Mouse (Mus musculus) mature B cell (primary cell): ENCODE results near the gene Rtn3.
"Not testable (repeated sequence)": the region's sequence is repeated elsewhere in the genome, so short reads cannot be mapped to it uniquely, and the experiment has no call there.

Experiments
- in situ Hi-C: fragments of 300-500 bp; cut with MboI; formaldehyde crosslinking; loops from 2 replicates; pipeline ENCODE4 v1.14.3; 2019

Rtn3 gene

DNA sequence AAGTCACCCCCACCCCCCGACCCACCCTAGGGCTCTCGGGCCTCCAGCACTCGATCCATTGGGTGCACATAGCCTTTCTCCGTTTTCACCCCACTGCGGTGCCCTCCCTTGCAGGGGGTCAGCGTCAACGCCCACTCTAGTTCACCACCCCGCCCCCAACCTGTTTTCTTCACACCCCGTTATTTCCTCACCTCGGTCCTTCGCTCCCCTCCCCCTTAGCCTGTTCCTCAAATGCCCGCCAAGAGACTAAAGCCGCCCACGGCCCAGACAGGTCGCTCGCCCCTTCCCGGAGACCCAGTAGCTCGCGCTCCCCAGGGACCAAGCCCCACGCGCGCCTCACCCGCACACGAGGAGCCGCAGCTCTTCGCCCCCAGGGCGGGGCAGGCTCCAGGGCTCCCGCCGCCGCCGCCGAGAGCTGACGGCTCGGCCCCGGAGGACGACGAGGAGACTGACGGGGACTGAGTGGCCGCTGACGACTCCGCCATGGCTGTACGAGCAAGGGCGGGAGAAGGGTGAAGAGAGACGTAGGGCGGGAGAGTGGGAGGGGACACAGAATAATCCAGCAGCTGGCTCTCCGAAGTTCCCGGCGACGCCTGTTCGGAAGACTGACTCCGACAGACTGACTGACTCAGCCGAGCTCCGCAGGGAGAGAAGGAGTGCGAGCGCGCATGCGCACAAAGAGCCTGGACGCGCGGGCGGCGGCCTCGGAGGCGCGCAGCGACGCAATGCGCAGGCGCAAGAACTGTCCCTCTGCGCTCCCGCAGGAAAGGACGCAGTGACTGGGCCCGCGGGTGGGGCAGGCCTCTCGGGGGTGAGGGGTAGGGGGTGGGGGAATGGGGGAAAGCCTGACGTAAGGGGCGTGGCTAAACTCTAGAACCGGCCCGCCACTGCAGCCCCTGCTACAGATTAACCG lies at the start of gene Rtn3:
Gene Rtn3 (minus strand): TSS at position 683 of the 913 bp plus-strand sequence.
- in situ Hi-C loops: no loop called here

- in situ Hi-C loops: no loop called here
Measured at GRCm38 (mm10) chr19:7531906-7532305, 48.8 kb upstream of the Rtn3 start.

GRCm38 (mm10) chr19:7528639-7529428 lies 45.8 kb upstream of the Rtn3 start:
- in situ Hi-C loops: no loop called here

DNA sequence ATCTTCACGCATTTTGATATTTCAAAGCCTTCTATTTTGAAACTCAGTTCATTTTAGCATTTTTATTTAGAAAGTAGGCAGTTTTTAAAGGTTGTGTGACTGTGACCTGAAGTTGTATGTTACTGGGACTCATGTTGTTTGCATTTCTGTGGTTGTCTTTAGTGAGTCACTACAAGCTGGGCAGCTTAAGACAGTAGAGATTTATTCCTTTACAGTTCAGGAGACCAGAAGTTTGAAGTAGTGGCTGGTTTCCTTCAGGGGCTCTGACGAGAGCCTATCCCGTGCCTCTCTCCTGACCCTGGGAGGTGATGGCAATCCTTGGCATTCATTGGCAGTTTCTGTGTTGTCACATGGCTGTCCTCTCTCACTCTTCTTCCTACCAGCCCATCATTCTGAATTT lies 41.8 kb upstream of the Rtn3 start:
- in situ Hi-C loops: no loop called here

- in situ Hi-C loops: no loop called here
Measured at GRCm38 (mm10) chr19:7523781-7524180, 40.7 kb upstream of the Rtn3 start.

DNA sequence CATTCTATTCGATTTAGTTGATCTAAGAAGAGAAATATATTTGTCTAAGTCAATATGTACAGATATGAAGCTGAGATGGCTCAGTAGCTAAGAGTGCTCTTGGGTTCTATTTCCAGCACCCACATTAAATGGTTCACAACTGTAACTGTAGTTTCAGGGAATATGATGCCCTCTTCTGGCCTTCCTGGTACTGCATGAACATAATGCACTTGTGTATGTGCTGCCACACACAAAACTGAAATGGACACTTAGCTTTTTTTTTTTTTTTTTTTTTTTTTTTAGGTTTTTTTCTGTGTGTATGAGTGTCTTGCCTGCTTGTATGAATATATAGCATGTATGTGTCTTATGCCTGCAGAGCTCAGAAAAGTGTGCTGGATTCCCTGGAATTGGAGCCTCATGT lies 40.2 kb upstream of the Rtn3 start:
- in situ Hi-C loops: no loop called here

DNA sequence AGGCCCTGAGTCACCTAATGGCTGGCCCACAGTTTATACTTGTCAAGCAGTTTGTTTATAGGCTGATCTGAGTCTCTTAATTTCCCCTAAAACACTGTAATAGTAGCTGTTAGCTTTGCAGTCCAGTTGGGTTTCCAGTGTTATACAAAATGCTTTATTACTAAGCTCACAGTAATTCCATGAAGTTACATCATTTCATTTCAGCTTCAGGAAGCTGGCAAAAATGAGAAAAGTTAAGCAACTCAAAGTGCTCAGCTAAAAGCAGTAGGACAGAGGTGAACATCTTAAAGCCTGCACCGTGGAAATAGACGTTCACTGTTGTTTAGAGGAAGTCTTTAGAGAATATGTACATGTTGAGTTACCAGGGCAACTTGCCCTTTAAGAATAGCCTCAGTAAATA lies 39.8 kb upstream of the Rtn3 start:
- in situ Hi-C loops: no loop called here

- in situ Hi-C loops: no loop called here
Measured at GRCm38 (mm10) chr19:7521619-7522018, 38.5 kb upstream of the Rtn3 start.

- in situ Hi-C loops: no loop called here
Measured at GRCm38 (mm10) chr19:7516437-7516836, 33.4 kb upstream of the Rtn3 start.

- in situ Hi-C loops: no loop called here
Measured at GRCm38 (mm10) chr19:7508026-7508425, 24.9 kb upstream of the Rtn3 start.

- in situ Hi-C loops: no loop called here
Measured at GRCm38 (mm10) chr19:7506321-7506720, 23.2 kb upstream of the Rtn3 start.

GRCm38 (mm10) chr19:7502432-7502831 lies 19.4 kb upstream of the Rtn3 start:
- in situ Hi-C loops: no loop called here

- in situ Hi-C loops: no loop called here
Measured at GRCm38 (mm10) chr19:7500701-7501100, 17.6 kb upstream of the Rtn3 start.

- in situ Hi-C loops: no loop called here
Measured at GRCm38 (mm10) chr19:7498816-7499215, 15.7 kb upstream of the Rtn3 start.

DNA sequence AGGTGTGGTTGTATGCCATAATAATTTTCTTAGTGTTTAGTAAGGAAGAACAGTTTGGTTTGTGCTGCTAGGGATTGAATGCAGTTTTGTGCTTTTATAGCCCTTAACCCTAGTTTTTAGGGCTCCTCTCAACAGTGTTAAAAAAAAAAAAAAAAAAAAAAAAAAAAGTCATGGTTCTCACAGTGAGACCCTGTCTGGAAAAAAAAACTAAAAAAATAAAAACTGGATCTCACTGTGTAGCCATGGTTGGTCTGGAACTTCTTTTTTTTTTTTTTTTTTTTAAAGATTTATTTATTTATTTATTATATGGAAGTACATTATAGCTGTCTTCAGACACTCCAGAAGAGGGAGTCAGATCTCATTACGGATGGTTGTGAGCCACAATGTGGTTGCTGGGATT lies 13.0 kb upstream of the Rtn3 start:
- in situ Hi-C loops: not testable (repeated sequence)

DNA sequence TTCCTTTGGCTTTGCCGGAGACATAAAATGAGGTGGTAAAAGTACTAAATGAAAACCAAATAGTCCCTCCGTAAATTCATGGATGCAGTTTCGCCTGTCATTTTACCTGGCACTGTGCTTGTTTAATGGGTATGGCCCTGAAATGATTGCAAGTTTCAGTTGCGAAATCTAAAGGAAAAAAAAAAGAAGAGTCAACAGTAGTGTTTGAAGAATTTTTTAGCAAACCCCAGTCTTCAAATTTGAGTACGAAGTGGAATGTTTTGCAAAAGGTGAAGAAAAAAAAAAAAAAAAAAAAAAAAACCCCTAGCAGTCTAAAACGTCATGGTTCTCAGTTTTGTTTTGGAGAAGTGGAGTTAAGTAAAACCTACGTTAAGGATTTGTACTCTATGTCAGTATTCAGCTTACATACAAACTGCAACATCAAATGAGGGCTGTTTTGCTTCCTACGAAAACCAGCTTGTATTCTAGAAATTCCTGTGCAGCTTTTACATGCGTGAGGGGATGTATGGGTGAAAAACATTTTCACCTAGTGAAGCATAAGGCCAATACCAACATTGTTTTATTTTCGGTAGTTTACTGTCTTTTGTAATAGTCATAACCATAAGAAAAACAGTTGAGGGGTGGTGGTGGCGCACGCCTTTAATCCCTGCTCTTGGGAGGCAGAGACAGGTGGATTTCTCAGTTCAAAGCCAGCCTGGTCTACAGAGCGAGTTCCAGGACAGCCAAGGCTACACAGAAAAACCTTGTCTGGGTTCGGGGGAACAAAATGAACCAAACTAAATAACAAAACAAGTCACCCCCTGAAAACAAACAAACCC lies 12.3 kb upstream of the Rtn3 start:
- in situ Hi-C loops: no loop called here

DNA sequence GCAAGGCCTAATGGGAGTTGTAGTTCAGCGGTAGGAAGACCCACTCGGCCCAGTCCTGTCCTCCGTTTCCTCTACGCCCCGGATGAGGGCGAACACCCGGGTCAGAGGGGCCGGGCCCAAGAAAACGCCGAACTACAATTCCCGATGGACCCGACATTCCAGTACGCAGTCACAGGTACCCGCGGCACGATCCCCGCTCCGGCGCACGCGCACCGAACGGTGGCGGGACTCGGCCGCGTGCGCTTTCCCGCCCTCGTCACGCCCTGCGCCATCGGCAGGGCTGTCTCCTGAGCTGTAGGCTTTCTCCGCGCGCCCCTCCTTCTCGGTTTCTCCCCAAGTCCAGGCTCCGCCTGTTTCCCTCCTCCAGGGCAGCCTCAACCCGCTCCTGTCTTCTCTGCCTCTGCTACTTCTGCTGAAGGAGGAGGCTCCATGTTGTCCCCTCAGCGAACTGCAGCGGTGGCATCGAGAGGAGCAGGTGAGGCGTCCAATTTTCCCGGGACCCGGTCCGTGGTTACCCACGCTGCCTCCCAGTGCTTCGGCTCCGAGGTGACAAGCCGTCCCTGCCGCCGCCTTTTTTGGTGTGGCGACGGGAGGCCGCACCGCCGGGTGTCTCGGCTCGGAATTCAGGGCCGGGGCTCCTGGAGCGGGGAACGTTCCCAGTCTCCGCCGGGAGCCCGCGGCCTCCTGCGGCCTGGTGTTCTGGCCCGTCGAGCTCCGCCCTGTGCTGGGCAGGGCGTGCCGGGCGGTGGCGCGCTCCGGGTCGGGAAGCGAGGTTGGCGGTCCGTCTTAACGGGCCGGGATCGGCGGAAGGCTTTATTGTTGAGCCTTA lies 11.3 kb upstream of the Rtn3 start:
- in situ Hi-C loops: no loop called here

GRCm38 (mm10) chr19:7493352-7494186 lies 10.5 kb upstream of the Rtn3 start, which contains the start of gene Atl3:
Atl3 (plus strand) TSS chr19:7494040.
- in situ Hi-C loops: no loop called here

DNA sequence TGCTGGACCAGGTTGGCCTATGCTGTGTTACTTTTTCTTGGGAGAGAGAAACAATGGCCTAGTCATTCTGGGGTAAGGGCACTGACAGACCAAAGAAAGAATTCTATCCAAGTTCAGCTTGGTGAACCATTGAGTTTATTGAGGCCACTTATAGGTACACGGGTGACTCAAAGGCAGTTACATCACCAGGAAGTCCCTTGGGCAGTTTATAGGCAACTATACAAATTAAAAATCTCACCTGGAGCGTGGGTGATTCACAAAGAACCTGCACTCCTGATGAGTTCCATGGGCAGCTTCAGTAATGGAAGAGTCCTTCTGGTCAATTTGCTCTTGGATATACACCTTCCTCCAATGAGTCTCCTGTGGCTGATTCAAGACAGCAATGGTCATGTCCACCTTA lies 9.6 kb upstream of the Rtn3 start:
- in situ Hi-C loops: no loop called here

DNA sequence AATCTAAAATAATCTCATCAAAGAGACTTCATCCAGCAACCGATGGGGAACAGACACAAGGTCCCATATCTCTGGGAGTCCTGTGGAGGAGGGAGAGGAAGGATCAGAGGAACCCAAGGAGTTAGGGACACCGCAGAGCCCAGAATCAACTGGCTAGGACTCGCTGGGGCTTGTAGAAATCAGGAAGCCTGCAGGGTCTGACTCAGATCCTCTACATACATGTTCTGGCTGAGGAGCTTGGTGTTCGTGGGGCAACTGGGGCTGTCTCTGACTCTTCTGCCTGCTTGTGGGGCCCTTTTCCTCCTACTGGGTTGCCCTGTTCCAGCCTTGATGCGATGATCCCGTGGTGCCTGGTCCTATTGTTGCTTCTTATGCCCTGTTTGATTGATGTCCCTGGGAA lies 8.9 kb upstream of the Rtn3 start:
- in situ Hi-C loops: no loop called here
